Mouse (Mus musculus) cerebellum, postnatal 4 days (tissue): ENCODE data around the gene Fmnl1.
"Not testable (repeated sequence)": the region's sequence is repeated elsewhere in the genome, so short reads cannot be mapped to it uniquely, and the experiment has no call there.

ENCODE experiments used
- DNase-seq, 2 experiments: peaks; one replicate each; pipeline ENCODE4 v3.0.0; 2022; ENCODE audit warnings: low spot score in 2 of 2, mixed read lengths in 1 of 2

Gene Fmnl1

GRCm38 (mm10) chr11:103219995-103220394 lies 49.1 kb downstream of the Fmnl1 start:
- no peak for DNase-seq

- no peak for DNase-seq
These were observed 50.5 kb downstream of the Fmnl1 start for GRCm38 (mm10) chr11:103221437-103221836.

- DNase-seq: not testable (repeated sequence)
These were observed 51.8 kb downstream of the Fmnl1 start for GRCm38 (mm10) chr11:103222718-103223117.

DNA sequence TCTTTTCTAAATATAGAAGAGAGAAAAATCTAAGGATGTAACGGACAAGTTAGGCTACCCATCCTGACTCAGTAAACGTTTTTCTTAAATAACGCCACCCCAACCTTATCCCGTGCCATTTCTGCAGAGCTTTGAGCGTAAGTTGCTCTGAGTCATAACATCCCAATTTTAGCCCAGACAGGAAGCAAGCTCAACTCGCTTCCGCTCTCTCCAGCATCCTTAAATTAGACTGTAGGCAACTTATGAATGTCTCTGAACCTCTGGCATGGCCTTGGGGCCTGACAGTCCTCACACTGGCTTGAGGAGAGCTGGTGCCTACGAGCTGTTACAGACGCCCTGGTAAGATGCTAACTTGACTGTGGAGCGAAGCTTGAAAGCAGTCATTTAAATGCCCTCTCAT lies 52.5 kb downstream of the Fmnl1 start:
- DNase-seq: no peak

DNA sequence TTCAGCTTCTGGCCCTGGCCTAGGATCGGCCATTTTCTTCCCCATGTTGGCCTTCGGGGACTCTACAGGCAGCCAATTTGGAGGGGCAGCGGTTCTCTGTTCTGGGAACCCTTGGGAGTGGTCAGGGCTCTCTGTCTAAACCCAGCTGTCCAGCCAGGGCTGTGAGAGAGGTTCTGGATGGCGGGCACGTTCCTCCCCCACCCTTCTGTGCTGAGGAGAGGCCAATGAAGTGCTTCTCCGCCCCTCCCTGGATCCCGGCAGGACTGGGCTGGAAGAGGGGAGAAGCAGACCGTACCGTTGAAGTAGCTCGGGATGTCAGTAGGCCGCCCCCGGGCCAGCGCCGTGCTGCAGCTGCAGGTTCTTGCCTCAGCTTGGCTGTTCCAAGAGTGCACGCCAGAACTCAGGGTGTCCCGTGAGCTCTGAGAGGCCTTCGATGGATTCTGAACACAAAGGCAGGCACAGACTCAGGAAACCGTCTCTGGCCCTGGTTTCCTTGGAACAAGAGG lies 53.1 kb downstream of the Fmnl1 start:
- no peak for DNase-seq

- no peak for DNase-seq
These were observed 58.7 kb downstream of the Fmnl1 start for GRCm38 (mm10) chr11:103229608-103230007.

- no peak for DNase-seq
These were observed 59.7 kb downstream of the Fmnl1 start for GRCm38 (mm10) chr11:103230626-103231025.

GRCm38 (mm10) chr11:103231367-103231766 lies 60.5 kb downstream of the Fmnl1 start:
- DNase-seq: no peak

- DNase-seq: peak; percentile 77 to 91
These were observed 62.1 kb downstream of the Fmnl1 start for GRCm38 (mm10) chr11:103232966-103233365.

- no peak for DNase-seq
These were observed 63.5 kb downstream of the Fmnl1 start for GRCm38 (mm10) chr11:103234447-103234846.

GRCm38 (mm10) chr11:103235702-103236101 lies 64.8 kb downstream of the Fmnl1 start:
- DNase-seq: no peak

GRCm38 (mm10) chr11:103236431-103236830 lies 65.5 kb downstream of the Fmnl1 start:
- no peak for DNase-seq

- DNase-seq: no peak
These were observed 66.0 kb downstream of the Fmnl1 start for GRCm38 (mm10) chr11:103236903-103237302.

DNA sequence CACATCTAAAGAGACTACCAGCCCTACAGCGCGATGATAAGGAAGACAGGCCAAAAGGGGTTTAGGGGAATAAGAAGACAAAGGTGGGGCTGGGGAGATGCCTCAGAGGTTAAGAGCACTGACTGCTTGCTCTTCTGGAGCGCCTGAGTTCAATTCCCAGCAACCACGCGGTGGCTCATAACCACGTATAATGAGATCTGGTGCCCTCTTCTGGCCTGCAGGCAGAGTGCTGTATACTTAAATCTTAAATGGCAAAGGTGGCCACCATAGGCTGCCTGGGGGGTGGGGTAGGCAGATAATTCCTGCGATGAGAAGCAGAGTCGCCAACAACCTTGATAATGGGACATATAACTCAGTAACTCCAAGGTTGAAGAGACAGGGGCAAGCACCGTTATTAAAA lies 66.8 kb downstream of the Fmnl1 start:
- no peak for DNase-seq

DNA sequence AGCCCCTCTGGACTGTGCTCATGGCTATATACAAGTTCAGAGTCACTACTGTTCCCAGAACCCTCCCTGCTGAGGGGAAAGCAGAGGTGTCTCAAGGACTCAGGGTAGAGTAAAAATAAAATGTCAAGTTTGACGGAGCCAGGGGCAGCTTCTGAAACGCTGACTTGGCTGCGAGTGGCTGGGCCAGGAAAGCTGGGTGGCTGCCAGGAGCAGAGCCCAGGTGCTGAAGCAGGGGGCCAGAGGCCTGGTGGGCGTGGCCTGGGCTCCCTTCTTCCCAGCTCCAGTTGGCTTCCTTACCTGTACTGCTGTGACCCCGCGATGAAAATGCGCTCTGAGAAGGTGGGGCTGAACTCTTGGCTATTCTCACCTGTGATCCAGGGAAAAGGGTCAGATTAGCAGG lies 69.8 kb downstream of the Fmnl1 start:
- DNase-seq: no peak

DNA sequence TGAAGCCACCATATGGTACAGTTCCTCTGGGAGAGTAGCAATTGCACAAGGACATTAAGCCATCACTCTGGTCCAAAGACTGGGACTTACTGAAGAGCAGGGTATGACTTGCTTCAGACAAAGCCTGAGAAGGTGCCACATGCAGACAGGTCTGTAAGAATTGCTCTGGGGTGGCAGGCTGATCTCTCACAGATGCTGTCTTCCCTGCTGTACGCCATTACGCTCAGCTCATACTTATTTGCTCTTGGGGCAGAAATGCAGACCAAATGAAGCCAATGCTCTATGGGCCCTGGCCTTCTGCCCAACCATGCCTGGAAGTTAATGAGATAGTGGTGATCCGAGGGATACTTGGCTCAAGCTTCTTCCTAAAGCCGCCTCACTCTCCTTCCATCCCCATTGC lies 73.9 kb downstream of the Fmnl1 start:
- peak in 1 of 2 experiments; percentile 81 for DNase-seq

GRCm38 (mm10) chr11:103246081-103246730 lies 75.3 kb downstream of the Fmnl1 start:
- DNase-seq: no peak

GRCm38 (mm10) chr11:103246731-103247290 lies 75.9 kb downstream of the Fmnl1 start:
- no peak for DNase-seq

DNA sequence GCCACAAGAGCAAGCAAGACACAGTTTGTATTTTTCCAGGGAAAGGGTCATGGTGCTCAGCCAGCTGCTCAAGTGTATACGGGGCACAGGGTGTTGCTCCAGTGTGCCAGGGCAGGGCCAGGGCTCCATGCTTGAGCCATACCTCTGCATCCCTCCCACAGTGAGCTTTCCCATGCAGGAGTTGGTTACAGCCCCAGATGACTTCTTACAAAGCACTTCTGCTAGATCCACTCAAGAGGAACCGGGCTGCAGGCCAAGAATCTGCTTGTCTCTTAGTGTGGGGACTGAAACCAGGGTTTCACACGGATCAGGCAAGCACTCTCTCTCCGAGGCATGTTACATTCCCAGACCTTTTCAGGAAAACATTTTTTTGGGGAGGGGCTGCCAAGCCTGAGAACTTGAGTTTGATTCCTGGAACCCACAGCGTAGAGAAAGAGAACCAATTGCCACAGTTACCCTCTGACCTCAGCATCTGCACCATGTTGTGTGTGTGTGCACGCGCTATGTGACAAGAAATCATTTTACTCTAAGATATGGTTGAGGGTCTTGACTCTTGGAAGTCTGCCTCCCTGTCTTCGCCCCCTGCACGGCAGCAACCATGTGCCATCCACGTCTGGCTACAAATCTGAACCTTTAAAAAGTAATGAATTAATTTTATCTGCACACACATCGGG lies 76.7 kb downstream of the Fmnl1 start:
- DNase-seq: peak; percentile 40 to 70
